Mouse (Mus musculus) neural tube, embryonic 10.5 days (tissue): ENCODE results near the gene Lrtm2.

Source experiments
- DNase-seq: peaks from one replicate; pipeline ENCODE4 v3.0.0-alpha.2; 2017; ENCODE audit warnings: low spot score; ENCODE audit errors: extremely low spot score

The Lrtm2 gene

DNA sequence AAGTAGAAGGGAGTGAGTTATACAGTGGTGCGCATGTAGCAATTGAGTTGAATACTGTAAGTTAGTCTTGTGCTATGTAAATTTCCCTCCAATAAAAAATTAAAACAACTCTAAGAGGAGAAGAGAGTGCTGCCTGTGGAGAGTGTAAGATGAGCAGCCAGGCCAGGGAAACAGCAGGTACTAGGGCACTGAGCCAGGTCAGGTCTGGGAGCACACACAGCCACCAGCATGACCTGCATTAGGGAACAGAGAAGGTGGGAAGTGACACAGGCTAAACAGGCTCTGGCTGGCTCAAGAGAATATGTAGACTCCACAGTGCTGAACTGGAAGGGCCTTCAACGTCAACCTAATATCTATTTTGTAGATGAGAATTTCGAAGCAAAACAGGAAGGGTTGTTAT, 29.3 kb downstream of the Lrtm2 start:
- DNase-seq, result no peak

DNA sequence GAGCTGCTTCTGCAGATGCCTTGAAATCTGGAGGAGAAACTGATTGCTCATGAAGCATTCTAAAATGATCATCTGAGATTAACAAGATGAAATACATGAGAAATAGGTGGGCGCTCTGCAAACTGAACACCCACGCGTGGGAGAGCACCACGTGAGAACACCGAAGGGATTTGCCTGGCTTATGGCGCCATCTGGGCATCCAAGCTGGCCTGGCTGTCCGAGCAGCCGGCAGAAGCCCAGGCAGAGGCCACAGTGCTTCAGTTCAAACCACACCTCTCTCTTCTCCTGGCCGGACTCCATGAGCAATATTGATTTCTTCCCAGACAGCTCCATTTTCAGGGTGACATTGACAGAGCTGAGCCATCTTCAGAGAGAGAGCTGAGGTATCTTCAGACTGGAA, 49.8 kb downstream of the Lrtm2 start:
- no peak for DNase-seq

DNA sequence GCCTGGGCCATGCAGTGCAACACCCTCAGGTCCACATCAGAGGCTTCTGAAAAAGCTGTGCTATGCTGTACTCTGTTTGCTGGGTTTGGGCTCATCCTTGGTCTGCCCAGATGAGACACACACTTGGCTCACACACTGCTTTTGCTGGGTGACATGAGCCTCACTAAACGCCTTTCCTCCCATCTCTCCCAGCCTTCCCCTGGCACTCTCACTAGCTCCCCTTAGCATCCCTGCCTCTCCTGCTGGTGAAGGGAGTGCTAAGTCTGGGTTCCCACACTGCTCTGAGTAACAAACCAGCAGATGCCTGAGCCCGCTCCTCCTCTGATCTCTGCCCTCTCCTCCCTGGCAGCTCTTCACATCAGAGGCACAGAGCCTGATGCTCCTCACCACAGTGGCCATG, 53.9 kb downstream of the Lrtm2 start:
- DNase-seq, result no peak
